Mouse (Mus musculus) thymus, adult 2 months (tissue): ENCODE measurements around the gene Amhr2. TPM values are rescaled to one million over a fixed set of nuclear protein-coding genes. Genes with fewer than 3 reads are reported as not detected.

Experiments used
- DNase-seq: peaks from one replicate; pipeline ENCODE4 v3.0.0; 2021
- H3K27ac ChIP-seq: fragments of 200-500 bp; 2 replicates; pipeline ENCODE4 v1.5.1; 2012; ENCODE audit warnings: low read length, control low read depth; ENCODE audit not compliant: control insufficient read depth, insufficient read depth
- H3K27me3 ChIP-seq: fragments of 200-500 bp; 2 replicates; pipeline ENCODE4 v1.6.1; 2012; ENCODE audit warnings: mild to moderate bottlenecking, low read length, moderate library complexity, mixed read lengths; ENCODE audit not compliant: control insufficient read depth, insufficient read depth
- H3K36me3 ChIP-seq: fragments of 200-500 bp; 2 replicates; pipeline ENCODE4 v1.6.1; 2012; ENCODE audit warnings: mild to moderate bottlenecking, low read length, moderate library complexity; ENCODE audit not compliant: control insufficient read depth, insufficient read depth
- H3K4me1 ChIP-seq: fragments of 200-500 bp; replicated peaks from 2 replicates; pipeline ENCODE4 v1.6.1; 2012; ENCODE audit warnings: low read length; ENCODE audit not compliant: control insufficient read depth, insufficient read depth
- H3K4me3 ChIP-seq: fragments of 200-500 bp; 2 replicates; pipeline ENCODE4 v1.5.1; 2012; ENCODE audit warnings: mild to moderate bottlenecking, low read length, control low read depth, moderate library complexity; ENCODE audit not compliant: control insufficient read depth, insufficient read depth
- CTCF ChIP-seq: fragments of 200-500 bp; IDR thresholded peaks from 2 replicates; pipeline ENCODE4 v1.5.1; 2012; ENCODE audit warnings: mild to moderate bottlenecking, control low read depth, low read length, moderate library complexity, borderline replicate concordance; ENCODE audit not compliant: control insufficient read depth, poor library complexity, insufficient read depth; ENCODE audit errors: extremely low read depth
- POLR2A ChIP-seq: fragments of 200-500 bp; IDR thresholded peaks from 2 replicates; pipeline ENCODE4 v1.6.1; 2012; ENCODE audit warnings: mild to moderate bottlenecking, low read length, control low read depth, moderate library complexity; ENCODE audit not compliant: control insufficient read depth, poor library complexity, insufficient read depth; ENCODE audit errors: extremely low read depth
- WGBS: fragments of 180-500 bp; shearing (Covaris S2); methylation state at CpG from one replicate; pipeline ENCODE4 v1.1.7; 2018; 5-methylcytosine and 5-hydroxymethylcytosine counted together
- polyA plus RNA-seq: library from polyadenylated mRNA; depleted of rRNA; stranded (reverse); fragments of >200 nt; gene quantifications from 2 replicates; pipeline ENCODE4 v1.2.3, GENCODE M21; 2012; rRNA removed

Amhr2 gene
- 0.65 and 1.7 TPM in 2 replicates for polyA plus RNA-seq

DNA sequence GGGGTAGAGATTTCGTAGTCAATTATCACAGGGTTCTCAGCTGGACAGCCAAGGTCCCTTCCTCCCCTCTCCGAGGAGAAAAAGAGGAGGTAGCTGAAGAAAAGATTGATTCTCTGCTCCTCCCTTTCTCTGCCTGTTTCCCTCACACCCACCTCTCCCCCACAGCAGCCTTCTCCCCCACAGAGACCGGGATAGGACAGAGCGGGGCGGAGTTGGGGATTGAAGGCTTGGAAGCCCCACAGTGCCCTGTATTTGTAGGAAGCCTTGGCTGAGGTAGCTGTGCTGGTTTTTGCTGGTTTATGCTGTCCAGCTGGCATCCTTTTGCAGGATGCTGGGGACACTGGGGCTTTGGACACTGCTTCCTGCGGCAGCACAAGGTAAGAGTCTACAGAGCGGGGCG, at the start of gene Amhr2:
Gene Amhr2 (plus strand): TSS at position 222 of the 400 bp plus-strand sequence.
- DNase-seq: no peak
- Histone ChIP-seq H3K27ac (no peak within 1 kb of the TSS), H3K4me1 (peaks cover 2% of the 10 kb centered on the region; the same call in 1 of the 2 replicates), H3K27me3 (no peaks in the 10 kb centered on the region), H3K36me3 (no peaks in the 10 kb centered on the region), H3K4me3 (no peak within 1 kb of the TSS)
- WGBS: 88% methylated on average over 8 of the region's 8 CpGs
- TF ChIP-seq POLR2A: no peak
- TF ChIP-seq CTCF: no peak

- no peak for DNase-seq
- WGBS: 86% methylated on average over 5 of the region's 5 CpGs
- Histone ChIP-seq H3K36me3 (no peaks in the 10 kb centered on the region), H3K4me3 (no peak overlapping the region), H3K27ac (no peak overlapping the region), H3K4me1 (peaks cover 14% of the 10 kb centered on the region), H3K27me3 (no peaks in the 10 kb centered on the region)
- TF ChIP-seq CTCF (no peak), POLR2A (no peak)
Observed at GRCm38 (mm10) chr15:102398629-102399028, 46.5 kb upstream of the Amhr2 start.

DNA sequence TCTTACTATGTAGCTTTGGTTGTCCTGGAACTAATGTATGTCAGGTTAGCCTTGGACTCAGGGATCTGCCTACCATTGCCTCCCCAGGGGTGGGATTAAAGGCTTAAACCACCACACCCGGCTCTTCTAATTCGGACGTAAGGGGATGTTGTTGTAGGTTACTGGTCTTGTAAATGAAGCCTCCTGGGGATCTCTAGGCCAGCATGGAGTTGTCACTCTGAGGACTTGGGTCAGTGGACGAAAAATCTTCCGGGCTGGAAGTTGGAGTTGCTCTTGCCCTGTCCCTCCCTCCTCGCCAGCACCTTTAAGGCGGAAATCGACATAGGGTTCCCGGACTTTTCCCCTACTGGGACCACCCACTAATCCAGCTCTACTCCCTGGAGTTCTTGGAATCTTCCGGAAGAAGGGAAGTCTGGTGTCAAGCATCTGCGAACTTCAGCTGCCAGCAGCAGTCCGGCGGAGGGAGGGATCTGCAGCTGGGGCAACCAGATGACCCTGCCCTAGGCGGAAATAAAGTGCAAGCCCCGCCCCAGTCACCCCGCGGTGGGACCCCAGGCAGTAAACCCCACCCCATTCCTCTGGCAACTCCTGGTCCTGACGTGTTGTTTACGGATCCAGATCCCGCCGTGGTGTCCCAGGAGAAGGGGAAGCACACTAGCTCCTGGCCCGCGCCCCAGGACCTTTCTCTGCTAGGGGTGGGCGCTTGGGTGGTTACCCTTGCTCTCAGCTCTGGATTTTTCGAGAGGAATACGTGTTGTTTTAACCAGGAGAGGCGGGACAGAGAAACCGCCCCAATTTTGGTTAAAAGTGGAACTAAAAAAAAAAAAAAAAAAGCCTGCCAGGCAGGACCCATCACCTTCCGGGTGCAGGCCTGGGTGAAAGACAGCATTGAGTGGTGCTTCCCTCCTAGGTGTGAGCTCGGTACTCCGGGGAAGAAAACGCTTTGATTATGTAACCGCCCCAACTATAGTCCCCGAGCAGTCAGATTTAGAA, 45.6 kb upstream of the Amhr2 start:
- TF ChIP-seq POLR2A (peak; percentile 84), CTCF (no peak)
- Histone ChIP-seq H3K4me1 (peaks cover 14% of the 10 kb centered on the region), H3K27me3 (no peaks in the 10 kb centered on the region), H3K27ac (peak overlapping the region; percentile 83), H3K36me3 (no peaks in the 10 kb centered on the region), H3K4me3 (peak overlapping the region; percentile 85)
- WGBS: 11% methylated on average over 34 of the region's 34 CpGs
- peak; percentile 85 for DNase-seq

DNA sequence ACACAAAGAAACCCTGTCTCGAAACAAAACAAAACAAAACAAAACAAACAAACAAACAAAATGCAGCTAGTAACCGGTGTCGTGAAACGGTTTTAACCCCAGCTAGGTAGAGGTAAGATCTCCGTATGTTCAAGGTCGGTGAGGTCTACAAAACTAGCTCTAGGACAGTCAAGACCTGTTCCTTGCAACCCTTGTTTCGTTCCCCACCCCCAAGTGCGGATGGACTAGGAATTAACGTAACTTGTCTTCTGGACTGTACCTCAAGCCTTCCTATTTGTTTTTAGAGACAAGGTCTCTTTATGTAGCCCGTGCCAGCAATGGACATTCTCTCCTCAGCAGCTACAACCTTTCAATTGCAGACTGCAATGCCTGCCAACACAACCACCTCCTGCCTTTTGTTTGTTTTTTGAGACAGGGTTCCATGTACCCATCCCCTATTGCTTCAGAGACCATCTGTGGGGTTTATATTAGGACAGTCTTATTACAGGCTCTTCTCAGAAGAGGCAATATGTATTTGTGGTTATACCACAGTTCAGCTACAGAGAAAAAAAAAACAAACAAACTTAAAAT, 44.6 kb upstream of the Amhr2 start:
- 91% methylated on average over 10 of the region's 10 CpGs for WGBS

DNA sequence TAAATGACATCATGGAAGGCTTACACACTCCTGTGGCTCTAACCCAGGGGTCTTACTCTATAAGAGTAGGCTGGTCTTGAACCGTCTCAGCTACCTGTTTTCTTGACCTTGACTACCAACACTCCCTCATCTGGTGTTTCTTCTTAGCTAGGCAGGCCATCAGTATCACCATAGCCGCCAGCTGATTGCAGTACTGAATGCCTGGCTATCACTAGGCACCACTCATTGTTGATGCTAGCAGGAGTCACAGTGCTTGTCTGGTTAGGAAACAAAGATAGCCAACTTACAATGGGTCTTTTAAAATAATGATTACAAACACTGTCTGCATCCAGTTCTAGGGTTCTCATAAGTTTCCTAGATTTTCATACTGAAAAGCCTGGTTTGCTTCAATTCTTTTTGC, 43.9 kb upstream of the Amhr2 start:
- no peak for TF ChIP-seq POLR2A
- no peak for TF ChIP-seq CTCF
- Histone ChIP-seq H3K27me3 (no peaks in the 10 kb centered on the region), H3K4me3 (no peak overlapping the region), H3K36me3 (no peaks in the 10 kb centered on the region), H3K27ac (no peak overlapping the region), H3K4me1 (peaks cover 12% of the 10 kb centered on the region)
- 97% methylated on average over 2 of the region's 2 CpGs for WGBS
- DNase-seq: no peak

More for the DNA sequence above, 44.6 kb upstream of the Amhr2 start:
- Histone ChIP-seq H3K27ac (peak overlapping the region; percentile 83; the same call in 1 of the 2 replicates), H3K4me3 (no peak overlapping the region), H3K36me3 (no peaks in the 10 kb centered on the region), H3K4me1 (peaks cover 14% of the 10 kb centered on the region), H3K27me3 (no peaks in the 10 kb centered on the region)
- TF ChIP-seq POLR2A: no peak
- TF ChIP-seq CTCF: no peak
- DNase-seq: no peak

DNA sequence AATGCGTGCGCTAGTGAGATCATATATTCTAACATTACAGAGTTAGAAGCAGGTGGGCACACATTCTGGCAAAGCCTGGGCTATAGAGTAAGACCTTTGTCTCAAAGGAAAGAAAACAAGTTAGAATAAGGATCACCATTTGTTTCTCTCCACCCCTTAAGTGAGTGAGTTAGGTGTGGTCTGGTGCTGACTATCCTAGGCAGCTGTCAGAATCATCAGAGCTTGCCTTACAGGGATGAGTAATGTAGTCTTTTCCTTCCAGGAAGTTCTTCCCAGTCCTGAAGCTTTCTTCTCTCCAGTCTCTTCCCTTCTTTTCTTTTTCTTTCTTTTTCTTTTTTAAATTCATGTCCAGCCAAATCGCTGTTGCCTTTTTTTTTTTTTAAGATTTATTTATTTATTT, 43.0 kb upstream of the Amhr2 start:
- no peak overlapping the region for H3K27ac ChIP-seq
- TF ChIP-seq CTCF (no peak), POLR2A (no peak)
- peaks cover 12% of the 10 kb centered on the region for H3K4me1 ChIP-seq
- H3K4me3 ChIP-seq: no peak overlapping the region
- no peak for DNase-seq
- H3K27me3 ChIP-seq: no peaks in the 10 kb centered on the region
- WGBS: 97% methylated on average over 3 of the region's 3 CpGs
- H3K36me3 ChIP-seq: no peaks in the 10 kb centered on the region
